Mouse (Mus musculus): ENCODE results near the gene Gm14226.

GRCm38 (mm10) chr2:154991411-154991810, 26.7 kb upstream of the Gm14226 start:
- TF ChIP-seq CTCF (IDR thresholded peaks at IDR 0.05): no peak
- TF ChIP-seq EP300 (IDR thresholded peaks at IDR 0.05): no peak
